Mouse (Mus musculus): Measurements from ENCODE around the gene Mrgprg. TPM values are rescaled to one million over a fixed set of nuclear protein-coding genes. Genes with fewer than 3 reads are reported as not detected.

Gene Mrgprg
- total RNA-seq, 2 experiments from 2014 or later, result not detected

Small RNA genes lying within 50 kb of the gene (microRNA-seq; reads per million reads assigned to microRNA genes)
- 0 reads per million in 2 experiments for gene Gm22064

Other genes starting within 250 kb of the Mrgprg start
- 100 to 1,000 TPM; 133 to 144 TPM for gene Nap1l4, start 217.9 kb downstream of the Mrgprg start, total RNA-seq (2021)
- gene Cars, start 166.9 kb downstream of the Mrgprg start, total RNA-seq (2021), result 10 to 100 TPM; 63.9 to 72.2 TPM
- under 1 TPM; 0.18 to 0.25 TPM for gene Tnfrsf26, start 138.3 kb downstream of the Mrgprg start, total RNA-seq (2021)
- 1 to 10 TPM; 4.2 to 5.1 TPM for gene Tnfrsf22, start 117.3 kb downstream of the Mrgprg start, total RNA-seq (2021)
- 1 to 10 TPM; 2.1 to 2.3 TPM for gene Tnfrsf23, start 81.1 kb downstream of the Mrgprg start, total RNA-seq (2021)
- gene Osbpl5, start 10.0 kb downstream of the Mrgprg start, total RNA-seq (2021), result 10 to 100 TPM; 48.5 to 48.6 TPM
- 1 to 10 TPM; 9.1 to 9.4 TPM for gene Mrgpre, start 17.5 kb upstream of the Mrgprg start, total RNA-seq (2021)
- 1 to 10 TPM; 6.1 to 6.4 TPM for gene Nadsyn1, start 55.9 kb upstream of the Mrgprg start, total RNA-seq (2021)
- gene Dhcr7, start 56.2 kb upstream of the Mrgprg start, total RNA-seq (2021), result 10 to 100 TPM; 80.0 to 85.0 TPM
- not detected for gene Gm498, start 99.8 kb upstream of the Mrgprg start, total RNA-seq (2021)
- 100 to 1,000 TPM; 113 to 116 TPM for gene Shank2, start 234.9 kb upstream of the Mrgprg start, total RNA-seq (2021)

Measured in layer of hippocampus, postnatal 10 days (tissue).